Mouse (Mus musculus) stomach, postnatal 0 days (tissue): ENCODE measurements around the gene Itm2b. TPM values are rescaled to one million over a fixed set of nuclear protein-coding genes. Genes with fewer than 3 reads are reported as not detected.
A peak's percentile ranks its signal among the peaks of the same experiment; 100 is the strongest.

Experiments used
- ATAC-seq: fragments of 200-750 bp; cut with Nextera tagmentation; 2 replicates; pipeline ENCODE4 v1.8.0; 2017; ENCODE audit not compliant: low FRiP score, low TSS enrichment
- DNase-seq: peaks from one replicate; pipeline ENCODE4 v3.0.0-alpha.2; 2016; ENCODE audit warnings: low spot score
- H3K27ac ChIP-seq: fragments of 300-500 bp; sonication (generic); replicated peaks from 2 replicates; pipeline ENCODE4 v1.5.1; 2014; ENCODE audit warnings: mild to moderate bottlenecking, control low read depth
- H3K27me3 ChIP-seq: fragments of 300-500 bp; sonication (generic); 2 replicates; pipeline ENCODE4 v1.6.1; 2014; ENCODE audit warnings: low read length; ENCODE audit not compliant: control insufficient read depth, insufficient read depth
- H3K36me3 ChIP-seq: fragments of 300-500 bp; sonication (generic); 2 replicates; pipeline ENCODE4 v1.6.1; 2014; ENCODE audit warnings: low read length, mixed read lengths; ENCODE audit not compliant: control insufficient read depth, insufficient read depth
- H3K4me1 ChIP-seq: fragments of 300-500 bp; sonication (generic); replicated peaks from 2 replicates; pipeline ENCODE4 v1.6.1; 2014; ENCODE audit warnings: antibody characterized with exemption; ENCODE audit not compliant: control insufficient read depth, insufficient read depth
- H3K4me2 ChIP-seq: fragments of 300-500 bp; sonication (generic); replicated peaks from 2 replicates; pipeline ENCODE4 v1.6.1; 2014; ENCODE audit warnings: low read depth, mild to moderate bottlenecking, control low read depth, moderate library complexity
- H3K4me3 ChIP-seq: fragments of 300-500 bp; sonication (generic); 2 replicates; pipeline ENCODE4 v1.5.1; 2014; ENCODE audit warnings: low read depth, low read length, control low read depth
- H3K9ac ChIP-seq: fragments of 300-500 bp; sonication (generic); 2 replicates; pipeline ENCODE4 v1.6.1; 2014; ENCODE audit warnings: mild to moderate bottlenecking, low read length, control low read depth, mixed read lengths
- H3K9me3 ChIP-seq: fragments of 300-500 bp; sonication (generic); 2 replicates; pipeline ENCODE4 v1.6.1; 2016; ENCODE audit warnings: low read length; ENCODE audit not compliant: control insufficient read depth
- CTCF ChIP-seq: IDR thresholded peaks from 2 replicates; pipeline ENCODE4 v1.5.1; 2016; ENCODE audit warnings: antibody characterized with exemption, low read depth, mild to moderate bottlenecking, moderate library complexity
- EP300 ChIP-seq: optimal IDR thresholded peaks from 2 replicates; pipeline ENCODE3; 2016; ENCODE audit warnings: antibody characterized with exemption
- WGBS: fragments of 180-500 bp; shearing (Covaris S2); extraction: QIAGEN DNeasy Blood & Tissue Kit; methylation state at CpG from one replicate; pipeline ENCODE4 v1.1.7; 2014; 5-methylcytosine and 5-hydroxymethylcytosine counted together
- polyA plus RNA-seq: library from polyadenylated mRNA; unstranded; fragments of >200 nt; fragmentation: Nextera tagmentation; extraction: Ambion mirVana; gene quantifications from 2 replicates; pipeline ENCODE4 v1.2.1, GENCODE M21; 2015

The Itm2b gene
- polyA plus RNA-seq, 1 experiment from 2014 or later = 1,381 TPM

- no peaks in the 10 kb centered on the region for H3K27me3 ChIP-seq
- 63% methylated on average over 3 of the region's 3 CpGs for WGBS
- H3K4me3 ChIP-seq = no peak overlapping the region
- no peak overlapping the region for H3K27ac ChIP-seq
- no peak overlapping the region for H3K4me2 ChIP-seq
- H3K4me1 ChIP-seq = no peaks in the 10 kb centered on the region
- ATAC-seq (no peak; the same call in 1 of the 2 replicates), DNase-seq (no peak)
- no peaks in the 10 kb centered on the region for H3K9me3 ChIP-seq
- no peak for TF ChIP-seq CTCF
- no peak for TF ChIP-seq EP300
- H3K36me3 ChIP-seq = no peaks in the 10 kb centered on the region
- H3K9ac ChIP-seq = no peak overlapping the region
These were observed 25.0 kb upstream of the Itm2b start for GRCm38 (mm10) chr14:73410083-73410482.

GRCm38 (mm10) chr14:73408223-73408845, 23.2 kb upstream of the Itm2b start:
- DNase-seq = no peak
- no peaks in the 10 kb centered on the region for H3K4me1 ChIP-seq
- TF ChIP-seq EP300 = no peak
- TF ChIP-seq CTCF = no peak
- no peak overlapping the region for H3K27ac ChIP-seq
- no peak overlapping the region for H3K9ac ChIP-seq
- H3K27me3 ChIP-seq = no peaks in the 10 kb centered on the region
- no peaks in the 10 kb centered on the region for H3K9me3 ChIP-seq
- 74% methylated on average over 4 of the region's 4 CpGs for WGBS
- no peak overlapping the region for H3K4me3 ChIP-seq
- no peaks in the 10 kb centered on the region for H3K36me3 ChIP-seq
- H3K4me2 ChIP-seq = no peak overlapping the region
- ATAC-seq = no peak

DNA sequence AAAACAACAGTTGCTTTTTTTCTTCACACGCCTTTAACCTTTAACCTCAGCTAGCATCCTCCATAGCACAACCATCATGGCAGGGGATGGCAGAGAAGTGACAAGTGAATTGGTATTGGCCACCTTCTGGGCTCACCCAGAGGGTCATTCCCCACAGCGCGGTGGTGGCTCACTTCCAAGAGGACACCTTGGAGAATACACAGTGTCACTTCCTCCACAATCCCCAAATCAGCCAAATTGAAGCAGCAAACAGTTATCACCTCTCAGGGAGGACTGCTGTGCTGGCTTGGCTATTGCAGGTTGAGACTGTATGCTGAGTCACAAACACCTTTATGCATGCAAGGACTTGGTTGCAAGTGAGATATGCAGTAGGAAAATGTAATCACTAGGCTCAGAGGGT, 18.9 kb upstream of the Itm2b start:
- WGBS = 69% methylated on average over 3 of the region's 3 CpGs
- Histone ChIP-seq H3K27ac (no peak overlapping the region), H3K4me1 (no peaks in the 10 kb centered on the region), H3K4me3 (no peak overlapping the region), H3K27me3 (no peaks in the 10 kb centered on the region), H3K4me2 (no peak overlapping the region), H3K36me3 (no peaks in the 10 kb centered on the region), H3K9me3 (no peaks in the 10 kb centered on the region), H3K9ac (no peak overlapping the region)
- TF ChIP-seq EP300 (no peak), CTCF (no peak)
- ATAC-seq (no peak), DNase-seq (no peak)

DNA sequence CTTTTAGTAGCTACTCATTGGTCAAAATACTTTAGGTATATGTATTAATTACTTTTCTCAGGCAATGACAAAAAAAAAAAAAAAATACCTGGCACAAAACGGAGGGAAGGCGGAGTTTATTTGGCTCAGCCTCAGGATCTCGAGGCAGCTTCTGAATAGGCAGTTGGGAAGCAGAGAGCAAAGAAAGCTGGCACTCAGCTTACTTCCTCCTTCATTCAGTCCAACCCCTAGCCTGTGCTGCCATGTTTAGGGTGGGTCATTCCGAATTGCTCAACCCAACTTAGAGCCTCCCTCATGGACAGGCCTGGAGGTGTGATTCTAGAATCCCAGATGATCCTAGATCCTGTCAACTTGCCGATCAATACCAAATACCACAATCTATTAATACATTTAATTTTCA, 18.3 kb upstream of the Itm2b start:
- no peak overlapping the region for H3K9ac ChIP-seq
- no peaks in the 10 kb centered on the region for H3K27me3 ChIP-seq
- no peaks in the 10 kb centered on the region for H3K36me3 ChIP-seq
- no peak overlapping the region for H3K4me3 ChIP-seq
- no peaks in the 10 kb centered on the region for H3K9me3 ChIP-seq
- WGBS = 50% methylated on average over 5 of the region's 5 CpGs
- no peak overlapping the region for H3K4me2 ChIP-seq
- peak; percentile 36 for DNase-seq
- TF ChIP-seq CTCF (no peak), EP300 (no peak)
- no peak overlapping the region for H3K27ac ChIP-seq
- ATAC-seq = peak; percentile 81
- H3K4me1 ChIP-seq = no peaks in the 10 kb centered on the region

GRCm38 (mm10) chr14:73402296-73403035, 17.4 kb upstream of the Itm2b start:
- 58% methylated on average over 11 of the region's 11 CpGs for WGBS

DNA sequence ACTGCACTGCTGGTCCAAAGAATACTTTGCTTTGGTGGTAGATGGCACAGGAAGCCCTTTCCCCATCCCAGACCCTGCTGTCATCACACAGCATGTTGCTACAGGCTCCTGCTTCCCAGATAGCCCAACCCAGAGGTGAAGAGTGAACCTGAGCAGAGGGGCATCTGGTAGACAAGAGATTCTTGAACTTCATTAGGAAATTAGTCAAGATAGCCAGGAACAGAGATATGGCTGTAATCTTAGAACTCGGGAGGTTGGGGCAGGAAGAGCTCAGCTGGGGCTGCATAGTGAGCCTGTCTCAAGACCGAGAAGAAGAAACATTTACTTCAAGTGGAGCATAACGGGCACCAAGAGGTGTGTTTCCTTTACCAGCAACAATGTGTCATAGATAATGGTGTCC, 16.3 kb upstream of the Itm2b start:
- Histone ChIP-seq H3K27me3 (no peaks in the 10 kb centered on the region), H3K4me2 (no peak overlapping the region), H3K4me1 (no peaks in the 10 kb centered on the region), H3K9me3 (no peaks in the 10 kb centered on the region), H3K36me3 (no peaks in the 10 kb centered on the region), H3K27ac (no peak overlapping the region), H3K4me3 (no peak overlapping the region), H3K9ac (no peak overlapping the region)
- TF ChIP-seq EP300 (no peak), CTCF (no peak)
- ATAC-seq (no peak), DNase-seq (no peak)
- 61% methylated on average over 3 of the region's 3 CpGs for WGBS

More at GRCm38 (mm10) chr14:73402296-73403035, 17.4 kb upstream of the Itm2b start:
- Histone ChIP-seq H3K9ac (no peak overlapping the region), H3K4me1 (no peaks in the 10 kb centered on the region), H3K27ac (peak overlapping the region; percentile 8; the same call in 1 of the 2 replicates), H3K27me3 (no peaks in the 10 kb centered on the region), H3K9me3 (no peaks in the 10 kb centered on the region), H3K4me3 (no peak overlapping the region), H3K4me2 (no peak overlapping the region), H3K36me3 (no peaks in the 10 kb centered on the region)
- TF ChIP-seq CTCF (no peak), EP300 (no peak)
- DNase-seq (no peak), ATAC-seq (peak; percentile 59; the same call in 1 of the 2 replicates)
